Mouse (Mus musculus) G1E (cell line): ENCODE measurements around the gene Tmem240.

Experiments used
- CTCF ChIP-seq: IDR thresholded peaks from 2 replicates; pipeline ENCODE4 v1.5.1; 2012; ENCODE audit warnings: low read depth, low read length, inconsistent platforms, mixed read lengths
- GATA1 ChIP-seq: IDR thresholded peaks from 2 replicates; pipeline ENCODE4 v1.6.1; 2012; ENCODE audit warnings: borderline replicate concordance, low read length, inconsistent platforms, mixed read lengths
- GATA2 ChIP-seq: IDR thresholded peaks from 2 replicates; pipeline ENCODE4 v1.6.1; 2012; ENCODE audit warnings: low read depth, low read length, inconsistent platforms, borderline replicate concordance
- POLR2AphosphoS5 ChIP-seq: IDR thresholded peaks from 2 replicates; pipeline ENCODE4 v1.6.1; 2012; ENCODE audit warnings: low read depth, low read length, inconsistent platforms; ENCODE audit not compliant: insufficient replicate concordance
- TAL1 ChIP-seq: conservative IDR thresholded peaks from 2 replicates; pipeline ENCODE4 v1.6.1; 2012; ENCODE audit warnings: low read depth, low read length, inconsistent platforms, mixed read lengths

DNA sequence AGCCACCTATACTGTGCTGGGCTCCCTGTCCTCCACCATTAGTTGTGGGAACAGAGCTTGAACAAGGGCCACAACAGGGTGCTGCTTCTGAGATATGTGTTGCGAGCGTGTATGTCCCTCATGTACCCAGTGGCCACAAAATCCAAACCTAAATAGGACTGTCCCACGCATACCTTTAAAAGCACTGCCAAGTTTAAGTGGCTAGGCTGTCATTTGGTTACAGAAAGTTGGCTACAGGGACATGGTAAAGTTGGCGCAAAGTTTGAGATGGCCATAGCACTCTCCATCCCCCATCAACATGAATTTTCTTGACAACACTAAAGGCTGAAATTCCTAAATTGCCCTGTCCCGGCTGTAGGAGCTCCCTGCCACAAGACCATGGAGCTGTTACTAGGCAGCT lies 10.5 kb downstream of the Tmem240 start:
- TF ChIP-seq POLR2AphosphoS5: no peak
- no peak for TF ChIP-seq CTCF
- no peak for TF ChIP-seq GATA1
- no peak for TF ChIP-seq TAL1
- TF ChIP-seq GATA2: no peak
